Mouse (Mus musculus) heart, adult 2 months (tissue): ENCODE results near the gene Mpeg1.

ENCODE experiments used
- CTCF ChIP-seq: fragments of 200-600 bp; IDR thresholded peaks from 2 replicates; pipeline ENCODE4 v1.8.1; 2022; ENCODE audit warnings: antibody characterized with exemption, mild to moderate bottlenecking, moderate library complexity
- EP300 ChIP-seq: fragments of 200-500 bp; IDR thresholded peaks from 2 replicates; pipeline ENCODE4 v1.6.1; 2011; ENCODE audit warnings: low read depth, low read length, control low read depth; ENCODE audit not compliant: insufficient read depth

- TF ChIP-seq CTCF (no peak), EP300 (no peak)
Measured at GRCm38 (mm10) chr19:12494187-12494458, 33.5 kb downstream of the Mpeg1 start.
